21 mouse cellular contexts compared by ENCODE assay signal in genomic region chr7:73644362-73644904, GRCm38 (mm10).
DNase-seq lines count a peak whose midpoint lies in the region; ATAC-seq and TF ChIP-seq lines count a peak whose summit lies in the region.
"Had no signal": no experiment of that assay in that cellular context is flagged by ENCODE, and none has a peak within 500 bp of the region (broad histone marks: within the 10 kb centered on the region; RNA-seq: fewer than 3 reads in every experiment).

No protein-coding gene starts in this region.

- no peak for DNase-seq in neural tube, embryonic 10.5 days (ENCODE audit: extremely low spot score, low spot score)
- peak; percentile 96 for DNase-seq in forebrain, embryonic 14.5 days (ENCODE audit: low spot score)
- DNase-seq in midbrain, embryonic 10.5 days (ENCODE audit: low spot score) = no peak
- peak; percentile 49 for DNase-seq in retina, postnatal 7 days (ENCODE audit: low read depth, low spot score)
- DNase-seq in stomach, postnatal 0 days (ENCODE audit: low spot score) = no peak
- DNase-seq in right cerebral cortex, adult 2 months (ENCODE audit: low spot score in 2 of 2) = no peak
- no peak for DNase-seq in ovary, postnatal 10 days (ENCODE audit: low spot score)
- DNase-seq: cerebellum, adult 11 months; cerebellum, postnatal 14 days; embryo, embryonic 11 days; gastrocnemius, postnatal 10 days; heart, adult 18-20 months; kidney, adult 8-10 months; kidney, postnatal 25 days; lung, postnatal 10 days had no signal

- peak overlapping the region; percentile 61 for H3K27ac ChIP-seq in neural tube, embryonic 13.5 days (replicated peaks)
- peak overlapping the region; percentile 77; the same call in 1 of the 2 replicates for H3K27ac ChIP-seq in forebrain, embryonic 14.5 days (ENCODE audit: low read depth, low read length)
- peak overlapping the region; percentile 38; the same call in 1 of the 2 replicates for H3K27ac ChIP-seq in midbrain, embryonic 10.5 days (replicated peaks)
- H3K27ac ChIP-seq in stomach, postnatal 0 days (replicated peaks) = no peak overlapping the region
- H3K27ac ChIP-seq: embryonic facial prominence, embryonic 15.5 days; heart, embryonic 15.5 days; limb, embryonic 13.5 days; liver, embryonic 14.5 days had no signal

- WGBS in neural tube, embryonic 13.5 days = 50% methylated on average over 4 of the region's 4 CpGs
- WGBS in forebrain, embryonic 14.5 days = 6% methylated on average over 4 of the region's 4 CpGs
- WGBS in midbrain, embryonic 10.5 days = 35% methylated on average over 4 of the region's 4 CpGs
- 55% methylated on average over 4 of the region's 4 CpGs for WGBS in stomach, postnatal 0 days

- no peak overlapping the region for H3K4me2 ChIP-seq in neural tube, embryonic 13.5 days
- H3K4me2 ChIP-seq in forebrain, embryonic 14.5 days (ENCODE audit: low read length) = no peak overlapping the region
- no peak overlapping the region for H3K4me2 ChIP-seq in stomach, postnatal 0 days (replicated peaks; ENCODE audit: low read depth)
- H3K4me2 ChIP-seq: embryonic facial prominence, embryonic 15.5 days; heart, embryonic 15.5 days; limb, embryonic 13.5 days had no signal

- H3K27me3 ChIP-seq in neural tube, embryonic 13.5 days = peaks cover 23% of the 10 kb centered on the region
- no peaks in the 10 kb centered on the region for H3K27me3 ChIP-seq in forebrain, embryonic 14.5 days (replicated peaks; ENCODE audit: control insufficient read depth, insufficient read depth, low read length)
- H3K27me3 ChIP-seq in midbrain, embryonic 10.5 days (ENCODE audit: low read depth, poor library complexity, severe bottlenecking) = peaks cover 26% of the 10 kb centered on the region
- no peaks in the 10 kb centered on the region for H3K27me3 ChIP-seq in stomach, postnatal 0 days (ENCODE audit: control insufficient read depth, insufficient read depth, low read length)
- H3K27me3 ChIP-seq: embryonic facial prominence, embryonic 15.5 days; heart, embryonic 15.5 days; limb, embryonic 13.5 days had no signal

- H3K36me3 ChIP-seq in neural tube, embryonic 13.5 days = no peaks in the 10 kb centered on the region
- no peaks in the 10 kb centered on the region for H3K36me3 ChIP-seq in forebrain, embryonic 14.5 days (ENCODE audit: control insufficient read depth, insufficient read depth, low read length)
- H3K36me3 ChIP-seq in midbrain, embryonic 10.5 days = no peaks in the 10 kb centered on the region
- H3K36me3 ChIP-seq in stomach, postnatal 0 days (ENCODE audit: control insufficient read depth, insufficient read depth, low read length) = no peaks in the 10 kb centered on the region
- H3K36me3 ChIP-seq: embryonic facial prominence, embryonic 15.5 days; heart, embryonic 15.5 days; limb, embryonic 13.5 days had no signal

- no peak overlapping the region for H3K9ac ChIP-seq in neural tube, embryonic 13.5 days
- H3K9ac ChIP-seq in forebrain, embryonic 14.5 days (ENCODE audit: low read length) = no peak overlapping the region
- H3K9ac ChIP-seq in stomach, postnatal 0 days (ENCODE audit: low read length) = no peak overlapping the region
- H3K9ac ChIP-seq: embryonic facial prominence, embryonic 15.5 days; heart, embryonic 15.5 days; limb, embryonic 13.5 days; liver, embryonic 14.5 days had no signal

- no peak for ATAC-seq in neural tube, embryonic 13.5 days (ENCODE audit: low read depth)
- peak; percentile 66 for ATAC-seq in forebrain, embryonic 14.5 days
- ATAC-seq in stomach, postnatal 0 days (ENCODE audit: low FRiP score, low TSS enrichment) = no peak
- ATAC-seq: activated CD4-positive, CD25-positive, alpha-beta regulatory T cell, adult 4 months had no signal

- no peak for TF ChIP-seq CTCF in stomach, postnatal 0 days (IDR thresholded peaks at IDR 0.05; ENCODE audit: low read depth)

- no peaks in the 10 kb centered on the region for H3K9me3 ChIP-seq in neural tube, embryonic 13.5 days
- no peaks in the 10 kb centered on the region for H3K9me3 ChIP-seq in forebrain, embryonic 14.5 days (replicated peaks; ENCODE audit: control insufficient read depth, low read length)
- H3K9me3 ChIP-seq in midbrain, embryonic 10.5 days (replicated peaks) = no peaks in the 10 kb centered on the region
- H3K9me3 ChIP-seq in stomach, postnatal 0 days (ENCODE audit: control insufficient read depth, low read length) = no peaks in the 10 kb centered on the region
- H3K9me3 ChIP-seq: embryonic facial prominence, embryonic 15.5 days; heart, embryonic 15.5 days; limb, embryonic 13.5 days had no signal

- no peak for TF ChIP-seq EP300 in stomach, postnatal 0 days (optimal IDR thresholded peaks at IDR 0.05)

- no peak overlapping the region for H3K4me3 ChIP-seq in neural tube, embryonic 13.5 days
- H3K4me3 ChIP-seq in forebrain, embryonic 14.5 days (ENCODE audit: low read depth, low read length) = no peak overlapping the region
- H3K4me3 ChIP-seq in midbrain, embryonic 10.5 days = no peak overlapping the region
- H3K4me3 ChIP-seq in stomach, postnatal 0 days (ENCODE audit: low read depth, low read length) = no peak overlapping the region
- H3K4me3 ChIP-seq: embryonic facial prominence, embryonic 15.5 days; heart, embryonic 15.5 days; limb, embryonic 13.5 days had no signal

- peaks cover 22% of the 10 kb centered on the region for H3K4me1 ChIP-seq in neural tube, embryonic 13.5 days (replicated peaks)
- H3K4me1 ChIP-seq in forebrain, embryonic 14.5 days (ENCODE audit: control insufficient read depth, insufficient read depth, low read length) = peaks cover 25% of the 10 kb centered on the region
- peaks cover 30% of the 10 kb centered on the region for H3K4me1 ChIP-seq in midbrain, embryonic 10.5 days
- H3K4me1 ChIP-seq in stomach, postnatal 0 days (replicated peaks; ENCODE audit: control insufficient read depth, insufficient read depth) = no peaks in the 10 kb centered on the region
- H3K4me1 ChIP-seq: limb, embryonic 13.5 days had no signal

Comparison
In these comparisons a context has a peak if more than half of its experiments do, and no peak if none do; other contexts are left out.
1. DNase-seq: peak in forebrain, embryonic 14.5 days (single experiment) and retina, postnatal 7 days (single experiment); none in neural tube, embryonic 10.5 days (single experiment), midbrain, embryonic 10.5 days (single experiment), stomach, postnatal 0 days (single experiment), right cerebral cortex, adult 2 months (0 of 2) and ovary, postnatal 10 days (single experiment).